Mouse (Mus musculus): Measurements from ENCODE around the gene Ghrh. TPM values are rescaled to one million over a fixed set of nuclear protein-coding genes. Genes with fewer than 3 reads are reported as not detected.

The Ghrh gene
- polyA plus RNA-seq, 1 experiment from 2014 or later = 0.25 TPM

- peaks cover 96% of the 10 kb centered on the region for H3K36me3 ChIP-seq (replicated peaks)
- H3K4me2 ChIP-seq = no peak overlapping the region
- H3K27ac ChIP-seq (replicated peaks) = no peak overlapping the region
- no peaks in the 10 kb centered on the region for H3K4me1 ChIP-seq (replicated peaks)
- no peaks in the 10 kb centered on the region for H3K27me3 ChIP-seq
- no peak for ATAC-seq (ENCODE audit: insufficient read depth)
- H3K4me3 ChIP-seq (replicated peaks) = no peak overlapping the region
- H3K9me3 ChIP-seq (replicated peaks) = no peaks in the 10 kb centered on the region
- 82% methylated on average over 4 of the region's 4 CpGs for WGBS (ENCODE audit: insufficient replicate concordance)
- no peak overlapping the region for H3K9ac ChIP-seq
Observed at GRCm38 (mm10) chr2:157307715-157308265, 39.5 kb downstream of the Ghrh start.

GRCm38 (mm10) chr2:157306091-157307032 lies 40.9 kb downstream of the Ghrh start:
- Histone ChIP-seq H3K4me3 (replicated peaks) (no peak overlapping the region), H3K27me3 (no peaks in the 10 kb centered on the region), H3K36me3 (replicated peaks) (peaks cover 94% of the 10 kb centered on the region), H3K4me1 (replicated peaks) (no peaks in the 10 kb centered on the region), H3K4me2 (no peak overlapping the region), H3K9me3 (replicated peaks) (no peaks in the 10 kb centered on the region), H3K27ac (replicated peaks) (no peak overlapping the region), H3K9ac (no peak overlapping the region)
- 75% methylated on average over 7 of the region's 7 CpGs for WGBS (ENCODE audit: insufficient replicate concordance)
- ATAC-seq (ENCODE audit: insufficient read depth) = no peak

- 78% methylated on average over 9 of the region's 9 CpGs for WGBS (ENCODE audit: insufficient replicate concordance)
- H3K4me3 ChIP-seq (replicated peaks) = no peak overlapping the region
- H3K27ac ChIP-seq (replicated peaks) = no peak overlapping the region
- H3K36me3 ChIP-seq (replicated peaks) = peaks cover 92% of the 10 kb centered on the region
- H3K9me3 ChIP-seq (replicated peaks) = no peaks in the 10 kb centered on the region
- no peak overlapping the region for H3K4me2 ChIP-seq
- H3K27me3 ChIP-seq = no peaks in the 10 kb centered on the region
- H3K9ac ChIP-seq = no peak overlapping the region
- no peaks in the 10 kb centered on the region for H3K4me1 ChIP-seq (replicated peaks)
- no peak for ATAC-seq (ENCODE audit: insufficient read depth)
Observed at GRCm38 (mm10) chr2:157303096-157303495, 44.2 kb downstream of the Ghrh start.

GRCm38 (mm10) chr2:157300051-157300450 lies 47.3 kb downstream of the Ghrh start:
- Histone ChIP-seq H3K4me3 (replicated peaks) (no peak overlapping the region), H3K9ac (no peak overlapping the region), H3K9me3 (replicated peaks) (no peaks in the 10 kb centered on the region), H3K4me1 (replicated peaks) (no peaks in the 10 kb centered on the region), H3K27ac (replicated peaks) (no peak overlapping the region), H3K36me3 (replicated peaks) (peaks cover 93% of the 10 kb centered on the region), H3K4me2 (no peak overlapping the region), H3K27me3 (no peaks in the 10 kb centered on the region)
- WGBS (ENCODE audit: insufficient replicate concordance) = 80% methylated on average over 6 of the region's 6 CpGs
- no peak for ATAC-seq (ENCODE audit: insufficient read depth)

- 74% methylated on average over 7 of the region's 7 CpGs for WGBS (ENCODE audit: insufficient replicate concordance)
- H3K4me1 ChIP-seq (replicated peaks) = no peaks in the 10 kb centered on the region
- ATAC-seq (ENCODE audit: insufficient read depth) = no peak
- H3K36me3 ChIP-seq (replicated peaks) = peaks cover 96% of the 10 kb centered on the region
- H3K9me3 ChIP-seq (replicated peaks) = no peaks in the 10 kb centered on the region
- H3K4me2 ChIP-seq = no peak overlapping the region
- no peaks in the 10 kb centered on the region for H3K27me3 ChIP-seq
- no peak overlapping the region for H3K4me3 ChIP-seq (replicated peaks)
- H3K9ac ChIP-seq = no peak overlapping the region
- no peak overlapping the region for H3K27ac ChIP-seq (replicated peaks)
Observed at GRCm38 (mm10) chr2:157296105-157296689, 51.1 kb downstream of the Ghrh start.

- Histone ChIP-seq H3K9me3 (replicated peaks) (no peaks in the 10 kb centered on the region), H3K4me2 (no peak overlapping the region), H3K4me1 (replicated peaks) (peaks cover 17% of the 10 kb centered on the region), H3K27ac (replicated peaks) (no peak overlapping the region), H3K4me3 (replicated peaks) (no peak overlapping the region), H3K36me3 (replicated peaks) (peaks cover 94% of the 10 kb centered on the region), H3K9ac (no peak overlapping the region), H3K27me3 (no peaks in the 10 kb centered on the region)
- no peak for ATAC-seq (ENCODE audit: insufficient read depth)
- WGBS (ENCODE audit: insufficient replicate concordance) = 20% methylated on average over 2 of the region's 2 CpGs
Observed at GRCm38 (mm10) chr2:157292093-157292492, 55.2 kb downstream of the Ghrh start.

- H3K27ac ChIP-seq (replicated peaks) = no peak overlapping the region
- H3K4me2 ChIP-seq = peak overlapping the region; percentile 25
- H3K36me3 ChIP-seq (replicated peaks) = peaks cover 93% of the 10 kb centered on the region
- H3K9me3 ChIP-seq (replicated peaks) = no peaks in the 10 kb centered on the region
- H3K4me3 ChIP-seq (replicated peaks) = no peak overlapping the region
- peaks cover 17% of the 10 kb centered on the region for H3K4me1 ChIP-seq (replicated peaks)
- ATAC-seq (ENCODE audit: insufficient read depth) = peak; percentile 64
- 33% methylated on average over 5 of the region's 5 CpGs for WGBS (ENCODE audit: insufficient replicate concordance)
- H3K9ac ChIP-seq = no peak overlapping the region
- no peaks in the 10 kb centered on the region for H3K27me3 ChIP-seq
Observed at GRCm38 (mm10) chr2:157288996-157289395, 58.3 kb downstream of the Ghrh start.

- H3K27me3 ChIP-seq = no peaks in the 10 kb centered on the region
- WGBS (ENCODE audit: insufficient replicate concordance) = 17% methylated on average over 3 of the region's 3 CpGs
- H3K9ac ChIP-seq = no peak overlapping the region
- no peaks in the 10 kb centered on the region for H3K9me3 ChIP-seq (replicated peaks)
- peaks cover 93% of the 10 kb centered on the region for H3K36me3 ChIP-seq (replicated peaks)
- no peak overlapping the region for H3K27ac ChIP-seq (replicated peaks)
- no peak for ATAC-seq (ENCODE audit: insufficient read depth)
- H3K4me1 ChIP-seq (replicated peaks) = peaks cover 27% of the 10 kb centered on the region
- no peak overlapping the region for H3K4me3 ChIP-seq (replicated peaks)
- no peak overlapping the region for H3K4me2 ChIP-seq
Observed at GRCm38 (mm10) chr2:157287542-157287941, 59.8 kb downstream of the Ghrh start.

GRCm38 (mm10) chr2:157283321-157283720 lies 64.0 kb downstream of the Ghrh start:
- 78% methylated on average over 6 of the region's 6 CpGs for WGBS (ENCODE audit: insufficient replicate concordance)
- Histone ChIP-seq H3K27me3 (no peaks in the 10 kb centered on the region), H3K9me3 (replicated peaks) (no peaks in the 10 kb centered on the region), H3K9ac (no peak overlapping the region), H3K27ac (replicated peaks) (no peak overlapping the region), H3K4me3 (replicated peaks) (no peak overlapping the region), H3K36me3 (replicated peaks) (peaks cover 61% of the 10 kb centered on the region), H3K4me2 (no peak overlapping the region), H3K4me1 (replicated peaks) (peaks cover 37% of the 10 kb centered on the region)
- no peak for ATAC-seq (ENCODE audit: insufficient read depth)

Measured in liver, embryonic 15.5 days (tissue).